Mouse (Mus musculus) layer of hippocampus, adult 8-10 months (tissue): Measurements from ENCODE around the gene Vamp5. TPM values are rescaled to one million over a fixed set of nuclear protein-coding genes. Genes with fewer than 3 reads are reported as not detected.

Experiments used
- DNase-seq, 2 experiments: peaks; one replicate each; pipeline ENCODE4 v3.0.0; 2022; ENCODE audit warnings: low spot score in 2 of 2
- total RNA-seq, 4 experiments: library from RNA; stranded (reverse); gene quantifications; 2 replicates each; pipeline ENCODE4 v1.2.4; 2022

The Vamp5 gene
- total RNA-seq, 4 experiments from 2014 or later, result 3.8 to 8.8 (median 7.4) TPM

GRCm38 (mm10) chr6:72366844-72367443 is 13.3 kb downstream of the Vamp5 start, which contains the start of gene Rnf181:
TSS of gene Rnf181 (minus strand) at chr6:72366956.
- DNase-seq, result no peak

- no peak for DNase-seq
Observed at GRCm38 (mm10) chr6:72366304-72366703, 14.0 kb downstream of the Vamp5 start.

- DNase-seq, result no peak
Observed at GRCm38 (mm10) chr6:72364985-72365384, 15.3 kb downstream of the Vamp5 start.

GRCm38 (mm10) chr6:72364009-72364408 is 16.3 kb downstream of the Vamp5 start:
- DNase-seq, result no peak

- DNase-seq, result peak; percentile 97 to 98
Observed at GRCm38 (mm10) chr6:72362132-72363028, 17.9 kb downstream of the Vamp5 start.

GRCm38 (mm10) chr6:72361121-72361551 is 19.1 kb downstream of the Vamp5 start:
- no peak for DNase-seq

GRCm38 (mm10) chr6:72360599-72360935 is 19.7 kb downstream of the Vamp5 start:
- no peak for DNase-seq

- DNase-seq, result no peak
Observed at GRCm38 (mm10) chr6:72359891-72360598, 20.2 kb downstream of the Vamp5 start.

GRCm38 (mm10) chr6:72359343-72359742 is 20.9 kb downstream of the Vamp5 start:
- no peak for DNase-seq

- DNase-seq, result no peak
Observed at GRCm38 (mm10) chr6:72358086-72358764, 22.0 kb downstream of the Vamp5 start.

GRCm38 (mm10) chr6:72357164-72358079 is 22.8 kb downstream of the Vamp5 start:
- no peak for DNase-seq

- DNase-seq, result no peak
Observed at GRCm38 (mm10) chr6:72356001-72356532, 24.2 kb downstream of the Vamp5 start.

- DNase-seq, result peak; percentile 73 to 74
Observed at GRCm38 (mm10) chr6:72355066-72355911, 25.0 kb downstream of the Vamp5 start, which contains the start of gene Tmem150a. TSS of gene Tmem150a (plus strand) at chr6:72355447.

- no peak for DNase-seq
Observed at GRCm38 (mm10) chr6:72354025-72354424, 26.2 kb downstream of the Vamp5 start.

- no peak for DNase-seq
Observed at GRCm38 (mm10) chr6:72352636-72353405, 27.4 kb downstream of the Vamp5 start.

- no peak for DNase-seq
Observed at GRCm38 (mm10) chr6:72350214-72350613, 30.1 kb downstream of the Vamp5 start.

GRCm38 (mm10) chr6:72348411-72348810 is 31.9 kb downstream of the Vamp5 start:
- DNase-seq, result no peak
